Mouse (Mus musculus) liver, embryonic 13.5 days (tissue): Measurements from ENCODE around the gene Birc7. TPM values are rescaled to one million over a fixed set of nuclear protein-coding genes. Genes with fewer than 3 reads are reported as not detected.

Experiments used
- ATAC-seq: fragments of 200-750 bp; cut with Nextera tagmentation; 2 replicates; pipeline ENCODE4 v1.8.0; 2017; ENCODE audit warnings: low read depth, mild to moderate bottlenecking, moderate number of reproducible peaks, moderate library complexity
- DNase-seq: peaks from one replicate; pipeline ENCODE4 v3.0.0; 2022
- H3K27ac ChIP-seq: fragments of 300-500 bp; sonication (generic); 2 replicates; pipeline ENCODE4 v1.5.1; 2015; ENCODE audit warnings: moderate library complexity, mild to moderate bottlenecking, inconsistent platforms
- H3K27me3 ChIP-seq: fragments of 300-500 bp; sonication (generic); 2 replicates; pipeline ENCODE4 v1.6.1; 2015; ENCODE audit warnings: mild to moderate bottlenecking, inconsistent platforms
- H3K36me3 ChIP-seq: fragments of 300-500 bp; sonication (generic); 2 replicates; pipeline ENCODE4 v1.6.1; 2015; ENCODE audit warnings: mild to moderate bottlenecking, inconsistent platforms
- H3K4me1 ChIP-seq: fragments of 300-500 bp; sonication (generic); replicated peaks from 2 replicates; pipeline ENCODE4 v1.6.1; 2015; ENCODE audit warnings: inconsistent platforms
- H3K4me2 ChIP-seq: fragments of 300-500 bp; sonication (generic); 2 replicates; pipeline ENCODE4 v1.6.1; 2015; ENCODE audit warnings: inconsistent platforms, mild to moderate bottlenecking, moderate library complexity
- H3K4me3 ChIP-seq: fragments of 300-500 bp; sonication (generic); replicated peaks from 2 replicates; pipeline ENCODE4 v1.5.1; 2015; ENCODE audit warnings: mild to moderate bottlenecking, inconsistent platforms
- H3K9ac ChIP-seq: fragments of 300-500 bp; sonication (generic); 2 replicates; pipeline ENCODE4 v1.6.1; 2015; ENCODE audit warnings: mild to moderate bottlenecking, inconsistent platforms
- H3K9me3 ChIP-seq: fragments of 300-500 bp; sonication (generic); replicated peaks from 2 replicates; pipeline ENCODE4 v1.6.1; 2016; ENCODE audit warnings: inconsistent platforms
- WGBS: fragments of 180-500 bp; shearing (Covaris S2); methylation state at CpG from one replicate; pipeline ENCODE4 v1.1.7; 2015; ENCODE audit not compliant: insufficient replicate concordance; 5-methylcytosine and 5-hydroxymethylcytosine counted together
- polyA plus RNA-seq: library from polyadenylated mRNA; unstranded; fragments of >200 nt; fragmentation: Nextera tagmentation; extraction: Ambion mirVana; gene quantifications from 2 replicates; pipeline ENCODE4 v1.2.1, GENCODE M21; 2015

Gene Birc7
- polyA plus RNA-seq, 1 experiment from 2014 or later: not detected

DNA sequence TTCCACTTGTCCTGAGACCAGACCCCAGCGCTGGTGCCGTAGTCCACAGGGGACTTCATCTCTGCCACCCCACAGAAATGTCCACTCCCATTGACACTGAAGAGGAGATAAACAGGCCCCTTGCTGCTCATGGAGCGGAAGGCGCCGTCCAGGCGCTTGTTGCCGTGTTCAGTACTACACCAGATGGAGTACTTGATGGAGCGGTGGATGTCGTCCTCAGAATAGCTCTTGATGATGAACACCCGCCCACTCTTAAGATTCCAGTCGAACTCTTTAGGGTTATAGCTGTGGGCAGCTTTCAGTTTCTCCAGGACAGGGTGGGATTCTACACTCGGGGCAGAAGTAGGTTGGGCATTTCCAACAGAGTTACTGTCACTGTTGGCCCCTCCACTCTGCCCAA, 17.9 kb upstream of the Birc7 start:
- H3K36me3 ChIP-seq: peaks cover 86% of the 10 kb centered on the region
- 87% methylated on average over 12 of the region's 12 CpGs for WGBS
- ATAC-seq: no peak

GRCm38 (mm10) chr2:180915886-180916433, 12.9 kb upstream of the Birc7 start:
- DNase-seq (no peak), ATAC-seq (no peak)
- Histone ChIP-seq H3K4me2 (no peak overlapping the region), H3K4me1 (peaks cover 38% of the 10 kb centered on the region), H3K27me3 (no peaks in the 10 kb centered on the region), H3K4me3 (no peak overlapping the region), H3K27ac (no peak overlapping the region), H3K36me3 (peaks cover 73% of the 10 kb centered on the region), H3K9ac (0 out of 2 replicates have a peak overlapping the region, but pooled peaks have one; percentile 17), H3K9me3 (no peaks in the 10 kb centered on the region)
- 56% methylated on average over 3 of the region's 3 CpGs for WGBS

More for the DNA sequence above, 17.9 kb upstream of the Birc7 start:
- Histone ChIP-seq H3K4me2 (no peak overlapping the region), H3K27ac (no peak overlapping the region), H3K9me3 (no peaks in the 10 kb centered on the region), H3K4me1 (peaks cover 12% of the 10 kb centered on the region), H3K27me3 (no peaks in the 10 kb centered on the region), H3K9ac (no peak overlapping the region), H3K4me3 (no peak overlapping the region)
- no peak for DNase-seq

- Histone ChIP-seq H3K4me3 (peak overlapping the region; percentile 100), H3K27ac (peak overlapping the region; percentile 86), H3K27me3 (no peaks in the 10 kb centered on the region), H3K9ac (peak overlapping the region; percentile 100), H3K36me3 (peaks cover 35% of the 10 kb centered on the region), H3K4me1 (peaks cover 43% of the 10 kb centered on the region), H3K4me2 (peak overlapping the region; percentile 86), H3K9me3 (no peaks in the 10 kb centered on the region)
- peak; percentile 8 for DNase-seq
- WGBS: under 1% methylated on average over 57 of the region's 61 CpGs
- no peak; the same call in none of the 2 replicates for ATAC-seq
Measured at GRCm38 (mm10) chr2:180919913-180920809, 8.7 kb upstream of the Birc7 start.

DNA sequence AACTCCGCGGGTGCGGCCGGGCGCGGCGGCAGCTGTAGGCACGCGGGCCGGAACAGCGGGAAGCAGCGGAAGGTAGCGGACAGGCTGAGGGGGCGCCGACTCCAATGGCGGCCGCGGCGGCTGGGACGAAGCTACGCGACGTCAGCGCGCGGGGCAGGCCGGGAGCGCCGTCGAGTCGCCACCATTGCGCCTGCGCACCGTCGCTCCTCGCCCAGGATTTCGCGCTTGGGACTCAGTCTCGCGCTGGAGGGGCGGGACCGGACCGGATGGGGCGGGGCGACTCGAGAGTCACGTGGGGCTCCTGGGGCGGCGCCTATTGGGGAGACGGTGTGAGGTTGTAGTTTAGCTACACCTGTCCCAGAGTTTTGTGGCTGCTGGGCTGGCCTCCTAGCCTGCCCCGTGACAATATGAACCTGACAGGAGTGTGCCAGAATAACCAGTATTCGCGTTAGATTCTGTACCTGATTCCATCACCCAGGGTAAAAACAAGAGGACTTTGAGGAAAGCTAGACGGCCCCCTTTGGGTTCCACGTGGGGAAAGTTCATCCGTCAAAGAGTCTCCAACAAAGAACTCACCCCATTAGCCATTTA, 7.9 kb upstream of the Birc7 start, which contains the start of gene Ythdf1:
Gene Ythdf1, minus strand, starts transcription at position 140 of the 591 bp plus-strand sequence.
- 1% methylated on average over 45 of the region's 56 CpGs for WGBS
- H3K27ac ChIP-seq: peak within 1 kb of the TSS; percentile 86
- peak within 1 kb of the TSS; percentile 100 for H3K9ac ChIP-seq
- DNase-seq (peak; percentile 98), ATAC-seq (peak; percentile 95)
- H3K27me3 ChIP-seq: no peaks in the 10 kb centered on the region
- H3K4me1 ChIP-seq: peaks cover 36% of the 10 kb centered on the region
- H3K4me2 ChIP-seq: peak within 1 kb of the TSS; percentile 86
- H3K36me3 ChIP-seq: peaks cover 28% of the 10 kb centered on the region
- peak within 1 kb of the TSS; percentile 100 for H3K4me3 ChIP-seq
- H3K9me3 ChIP-seq: no peaks in the 10 kb centered on the region

- Histone ChIP-seq H3K4me2 (no peak overlapping the region), H3K27me3 (no peaks in the 10 kb centered on the region)
Measured at GRCm38 (mm10) chr2:180922739-180923138, 6.1 kb upstream of the Birc7 start.

GRCm38 (mm10) chr2:180925176-180925575, 3.6 kb upstream of the Birc7 start:
- WGBS: 3% methylated on average over 4 of the region's 4 CpGs
- DNase-seq (peak; percentile 50), ATAC-seq (no peak)

More at GRCm38 (mm10) chr2:180922739-180923138, 6.1 kb upstream of the Birc7 start:
- 76% methylated on average over 6 of the region's 6 CpGs for WGBS
- no peak overlapping the region for H3K4me3 ChIP-seq
- DNase-seq: no peak
- no peak overlapping the region for H3K27ac ChIP-seq
- H3K9me3 ChIP-seq: no peaks in the 10 kb centered on the region
- peaks cover 11% of the 10 kb centered on the region for H3K36me3 ChIP-seq
- no peak for ATAC-seq
- no peak overlapping the region for H3K9ac ChIP-seq
- H3K4me1 ChIP-seq: peaks cover 24% of the 10 kb centered on the region

DNA sequence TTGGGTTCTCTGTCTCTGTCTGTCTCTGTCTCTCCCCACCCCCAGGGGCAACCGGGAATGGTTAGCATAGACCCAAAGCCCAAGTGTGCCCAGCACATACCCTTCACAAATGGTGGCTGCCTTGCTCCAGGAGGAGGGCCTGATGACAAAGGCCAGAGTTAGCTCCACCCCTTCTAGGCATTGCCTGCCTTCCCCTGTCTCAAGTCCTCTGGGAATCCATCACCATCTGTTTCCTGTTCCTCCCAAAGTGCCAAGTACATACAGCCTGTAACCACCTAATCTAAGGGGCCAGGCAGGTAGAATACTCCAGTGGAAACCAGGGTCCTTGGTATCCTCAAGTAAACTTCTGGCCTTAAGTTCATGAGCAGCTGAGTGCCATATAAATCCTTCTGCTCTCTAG, 3.6 kb downstream of the Birc7 start:
- Histone ChIP-seq H3K9me3 (no peaks in the 10 kb centered on the region), H3K27ac (no peak overlapping the region), H3K4me1 (no peaks in the 10 kb centered on the region), H3K27me3 (peaks cover 3% of the 10 kb centered on the region; the same call in 1 of the 2 replicates), H3K4me2 (no peak overlapping the region), H3K9ac (no peak overlapping the region), H3K36me3 (no peaks in the 10 kb centered on the region), H3K4me3 (no peak overlapping the region)
- DNase-seq (no peak), ATAC-seq (no peak)
- 48% methylated on average over 1 of the region's 1 CpGs for WGBS

More at GRCm38 (mm10) chr2:180925176-180925575, 3.6 kb upstream of the Birc7 start:
- H3K4me3 ChIP-seq: no peak overlapping the region
- peaks cover 4% of the 10 kb centered on the region for H3K4me1 ChIP-seq
- H3K36me3 ChIP-seq: no peaks in the 10 kb centered on the region
- H3K27ac ChIP-seq: no peak overlapping the region
- no peaks in the 10 kb centered on the region for H3K27me3 ChIP-seq
- H3K9ac ChIP-seq: no peak overlapping the region
- no peak overlapping the region for H3K4me2 ChIP-seq
- no peaks in the 10 kb centered on the region for H3K9me3 ChIP-seq

GRCm38 (mm10) chr2:180940187-180940586, 11.4 kb downstream of the Birc7 start:
- ATAC-seq: no peak
- H3K4me1 ChIP-seq: no peaks in the 10 kb centered on the region
- H3K9ac ChIP-seq: no peak overlapping the region

GRCm38 (mm10) chr2:180941869-180942268, 13.0 kb downstream of the Birc7 start:
- Histone ChIP-seq H3K4me2 (no peak overlapping the region), H3K9ac (no peak overlapping the region), H3K36me3 (no peaks in the 10 kb centered on the region), H3K27me3 (no peaks in the 10 kb centered on the region), H3K4me1 (no peaks in the 10 kb centered on the region), H3K9me3 (no peaks in the 10 kb centered on the region), H3K4me3 (no peak overlapping the region), H3K27ac (no peak overlapping the region)
- DNase-seq (no peak), ATAC-seq (no peak)

More at GRCm38 (mm10) chr2:180940187-180940586, 11.4 kb downstream of the Birc7 start:
- H3K4me2 ChIP-seq: no peak overlapping the region
- no peaks in the 10 kb centered on the region for H3K9me3 ChIP-seq
- no peak overlapping the region for H3K4me3 ChIP-seq
- H3K27ac ChIP-seq: no peak overlapping the region
- no peaks in the 10 kb centered on the region for H3K36me3 ChIP-seq
- H3K27me3 ChIP-seq: no peaks in the 10 kb centered on the region
- DNase-seq: no peak

GRCm38 (mm10) chr2:180949947-180950346, 21.1 kb downstream of the Birc7 start:
- DNase-seq: no peak

GRCm38 (mm10) chr2:180952731-180953171, 23.9 kb downstream of the Birc7 start:
- H3K36me3 ChIP-seq: no peaks in the 10 kb centered on the region
- H3K27me3 ChIP-seq: peaks cover 64% of the 10 kb centered on the region
- H3K9ac ChIP-seq: no peak overlapping the region
- no peak overlapping the region for H3K4me3 ChIP-seq
- H3K27ac ChIP-seq: no peak overlapping the region
- WGBS: 22% methylated on average over 9 of the region's 9 CpGs
- no peaks in the 10 kb centered on the region for H3K4me1 ChIP-seq
- no peak overlapping the region for H3K4me2 ChIP-seq
- H3K9me3 ChIP-seq: no peaks in the 10 kb centered on the region
- no peak for ATAC-seq
- no peak for DNase-seq

More at GRCm38 (mm10) chr2:180949947-180950346, 21.1 kb downstream of the Birc7 start:
- Histone ChIP-seq H3K4me3 (no peak overlapping the region), H3K4me2 (no peak overlapping the region), H3K36me3 (no peaks in the 10 kb centered on the region), H3K9ac (no peak overlapping the region), H3K4me1 (no peaks in the 10 kb centered on the region), H3K9me3 (no peaks in the 10 kb centered on the region), H3K27me3 (peaks cover 41% of the 10 kb centered on the region), H3K27ac (no peak overlapping the region)
- 13% methylated on average over 1 of the region's 1 CpGs for WGBS
- no peak for ATAC-seq
